Mouse (Mus musculus) erythroblast, adult 5-6 weeks (primary cell): ENCODE data around the gene A630023A22Rik. TPM values are rescaled to one million over a fixed set of nuclear protein-coding genes. Genes with fewer than 3 reads are reported as not detected.

Source experiments
- ATAC-seq: replicated peaks from 2 replicates; pipeline ENCODE4 v1.8.0; 2016; ENCODE audit warnings: moderate number of reproducible peaks, mild to moderate bottlenecking, moderate TSS enrichment, inconsistent platforms; ENCODE audit not compliant: poor library complexity, low FRiP score, severe bottlenecking
- total RNA-seq, 2 experiments: library from RNA; stranded (forward) in 1 of 2; stranded (reverse) in 1 of 2; fragments of 150-400 nt in 1 of 2; fragments of 200-764, 138-1000 nt in 1 of 2; gene quantifications; 2 replicates each; pipeline versions ENCODE4 v1.2.3 to v1.2.4; 2015 to 2017; ENCODE audit warnings: low replicate concordance in 2 of 2

A630023A22Rik gene
- total RNA-seq, 2 experiments from 2014 or later, result not detected

DNA sequence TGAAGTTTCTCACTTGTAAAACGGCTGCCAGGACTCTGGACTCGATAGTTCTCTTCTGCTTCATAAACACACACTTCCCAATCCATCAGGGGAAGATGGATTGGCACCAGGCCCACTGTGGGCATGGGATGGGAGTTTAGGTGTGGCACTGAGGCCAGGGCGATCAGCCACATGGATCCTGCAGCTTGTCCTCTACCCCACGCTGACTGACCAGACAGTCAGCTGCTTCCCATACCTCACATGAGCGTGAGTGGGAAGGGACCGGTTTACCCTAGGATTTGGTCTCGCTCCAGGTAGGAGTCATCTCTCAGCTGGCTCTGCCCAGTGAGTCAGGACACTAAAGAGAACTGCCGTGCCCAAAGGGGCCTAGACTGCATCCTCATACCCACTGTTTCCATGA lies 12.8 kb downstream of the A630023A22Rik start:
- no peak for ATAC-seq

DNA sequence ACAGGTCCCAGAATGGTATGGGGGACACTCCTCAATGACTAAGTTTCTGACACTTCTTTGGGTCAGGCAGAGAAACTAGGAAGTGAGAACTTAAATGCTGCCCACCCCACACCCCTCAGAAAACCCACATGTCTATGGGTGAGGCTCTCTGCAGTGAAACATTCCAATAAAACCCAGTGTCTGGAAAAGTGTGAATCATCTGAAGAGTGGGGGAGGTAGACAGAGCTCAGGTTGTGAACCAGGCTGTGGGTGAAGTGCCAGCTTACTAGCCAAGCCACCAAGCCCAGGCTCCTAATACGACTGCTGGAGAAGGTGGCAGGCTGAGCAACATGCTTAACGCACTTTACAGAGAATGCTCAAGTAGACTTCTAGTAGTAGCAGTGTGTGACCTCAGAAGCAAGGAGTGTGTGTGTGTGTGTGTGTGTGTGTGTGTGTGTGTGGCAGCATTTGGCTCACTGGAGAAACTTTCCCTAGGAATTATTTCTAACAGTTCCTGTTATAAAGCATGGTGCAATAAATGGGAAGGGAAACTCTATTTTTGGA lies 14.6 kb downstream of the A630023A22Rik start:
- no peak for ATAC-seq

DNA sequence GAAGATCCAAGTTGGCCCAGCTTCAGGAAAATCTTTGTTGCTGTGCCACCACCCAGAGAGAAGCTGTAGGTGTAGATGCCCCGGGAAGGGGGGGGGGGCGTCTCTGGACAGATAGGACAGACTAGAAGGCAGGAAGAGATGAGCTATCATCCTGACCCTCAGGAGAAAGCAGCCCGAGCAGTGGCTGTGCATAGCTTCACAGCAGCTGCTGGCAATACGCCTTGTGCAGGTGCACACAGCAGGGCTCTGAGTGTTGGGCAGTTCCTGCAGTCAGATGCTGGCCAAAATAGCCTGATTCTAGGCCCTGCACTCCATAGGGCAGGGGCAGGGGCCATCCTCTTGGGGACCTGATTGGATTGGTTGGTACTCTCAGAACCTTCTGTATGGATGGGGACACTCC lies 15.7 kb downstream of the A630023A22Rik start:
- ATAC-seq, result no peak

DNA sequence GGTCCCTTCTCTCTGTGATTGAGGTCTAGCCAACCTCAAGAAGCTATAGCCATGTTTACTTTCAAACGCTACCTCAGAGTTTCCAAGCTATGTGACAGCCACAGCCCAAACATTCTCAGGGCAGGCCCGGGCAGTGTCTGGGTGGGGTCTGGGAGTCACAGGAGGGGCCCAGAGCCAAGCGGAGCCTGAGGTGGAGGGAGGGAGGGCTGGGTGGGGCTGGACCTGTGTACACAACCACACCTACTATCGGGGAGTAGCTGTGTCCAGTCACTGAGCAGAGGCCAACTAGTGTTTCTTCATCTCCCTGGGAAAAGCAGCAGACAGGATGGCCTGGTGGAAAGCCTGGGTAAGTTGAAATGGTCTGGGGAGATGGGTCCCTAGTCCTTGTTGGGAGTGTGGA lies 16.8 kb downstream of the A630023A22Rik start, which contains the start of gene Anxa8:
TSS of gene Anxa8 (plus strand) at position 251 of the 400 bp plus-strand sequence.
- no peak for ATAC-seq

DNA sequence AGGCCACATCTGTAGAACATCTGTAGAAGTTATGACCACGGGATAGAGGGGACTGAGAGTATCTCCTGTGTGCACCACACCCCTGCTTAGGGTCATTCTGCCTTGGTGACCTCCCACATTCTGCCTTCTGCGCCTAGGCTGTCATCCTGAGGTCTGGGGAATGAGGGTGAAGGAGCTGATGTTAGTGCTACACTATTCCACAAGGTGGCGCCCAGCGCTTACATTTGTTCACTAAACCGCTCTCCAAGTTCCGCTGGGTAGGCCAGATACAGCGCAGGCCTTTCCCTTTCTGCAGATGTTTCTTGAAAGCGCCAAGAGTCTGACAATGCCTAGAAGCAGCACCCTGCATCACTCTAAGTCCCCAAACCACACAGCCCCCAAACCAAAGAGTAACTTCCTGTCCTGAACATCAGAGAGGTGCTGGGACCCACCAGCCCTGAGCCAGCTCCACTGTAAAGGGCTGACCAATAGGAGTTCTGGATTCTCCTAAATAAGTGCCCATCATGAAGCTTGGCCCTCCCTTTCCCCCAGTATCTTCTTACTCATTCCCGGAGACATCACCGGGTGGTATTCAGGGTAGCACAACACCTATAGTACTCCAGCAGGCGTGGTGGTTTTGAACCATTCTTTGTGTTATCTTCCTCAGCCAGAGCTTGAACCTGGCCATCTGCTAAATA lies 22.1 kb downstream of the A630023A22Rik start:
- no peak for ATAC-seq

DNA sequence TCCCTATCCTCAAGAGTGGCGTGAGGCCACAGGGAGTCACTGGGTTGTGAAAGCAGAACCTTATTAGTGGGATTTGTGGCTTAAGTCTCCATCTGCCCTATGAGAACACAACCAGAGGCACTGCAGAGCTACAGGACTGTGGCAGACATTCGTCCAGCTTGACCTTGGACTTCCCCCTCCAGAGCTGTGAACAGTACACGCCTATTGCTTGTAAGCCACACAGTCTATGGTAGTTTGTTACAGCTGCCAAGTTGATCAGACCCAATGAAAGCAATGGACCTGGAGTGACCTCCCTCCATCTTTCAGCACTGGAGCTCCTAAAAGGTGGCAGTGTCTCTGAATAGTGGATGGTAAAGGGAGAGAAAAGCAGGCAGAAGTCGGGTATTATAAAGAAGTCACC lies 24.3 kb downstream of the A630023A22Rik start:
- ATAC-seq, result no peak

DNA sequence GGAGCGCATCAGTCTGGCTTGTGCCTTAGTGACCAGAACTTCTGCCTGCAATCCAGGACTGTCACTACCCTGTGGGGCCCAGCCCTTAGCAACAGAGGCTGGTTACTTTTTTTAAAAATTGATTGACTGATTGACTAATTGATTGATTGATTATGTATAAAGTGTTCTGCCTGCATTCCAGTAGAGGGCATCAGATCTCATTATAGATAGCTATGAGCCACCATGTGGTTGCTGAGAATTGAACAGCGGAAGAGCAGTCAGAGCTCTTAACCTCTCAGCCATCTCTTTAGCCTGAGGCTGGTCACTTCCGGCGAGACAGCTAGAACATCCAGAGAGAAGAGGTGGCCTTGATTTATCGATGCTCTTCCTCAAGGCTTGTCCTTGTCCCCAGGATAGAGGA lies 25.3 kb downstream of the A630023A22Rik start:
- ATAC-seq, result no peak

DNA sequence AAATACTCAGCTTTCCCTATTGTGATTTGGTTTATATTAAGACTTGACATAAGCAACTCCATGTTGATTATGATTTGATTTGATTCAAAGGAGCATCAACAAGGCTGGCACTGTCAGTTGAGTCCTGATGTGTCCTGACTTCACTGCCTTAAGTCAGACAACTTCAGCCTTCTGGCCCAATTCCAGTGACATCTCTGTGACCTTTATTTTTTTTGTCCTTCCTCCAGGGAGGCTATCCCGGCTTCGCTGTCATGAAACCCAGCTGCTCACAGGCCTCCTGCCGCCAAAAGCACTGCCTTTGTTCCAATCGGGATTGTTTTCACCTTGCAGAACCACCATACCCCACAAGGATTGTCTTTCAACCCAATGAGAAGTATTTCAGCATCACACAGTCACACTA lies 27.2 kb downstream of the A630023A22Rik start:
- ATAC-seq, result no peak

DNA sequence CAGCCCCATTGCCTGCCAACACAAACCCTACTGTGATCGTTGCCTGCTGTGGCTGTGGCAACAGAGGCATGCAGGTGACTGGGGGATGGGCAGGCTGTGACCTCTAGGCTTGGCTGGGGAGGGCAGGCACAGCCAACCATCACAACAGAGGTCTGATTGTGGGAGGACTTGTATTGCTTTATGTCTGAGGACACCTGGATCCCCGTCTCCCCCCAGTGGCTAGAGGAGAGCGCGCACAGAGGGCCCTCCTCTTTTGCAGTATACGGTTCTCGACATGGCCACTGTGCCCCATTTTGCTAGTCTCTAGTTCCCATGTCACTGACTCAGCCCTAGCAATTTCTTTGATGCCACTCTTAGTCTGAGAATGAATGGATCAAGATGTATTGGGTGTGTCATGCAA lies 30.9 kb downstream of the A630023A22Rik start:
- no peak for ATAC-seq

DNA sequence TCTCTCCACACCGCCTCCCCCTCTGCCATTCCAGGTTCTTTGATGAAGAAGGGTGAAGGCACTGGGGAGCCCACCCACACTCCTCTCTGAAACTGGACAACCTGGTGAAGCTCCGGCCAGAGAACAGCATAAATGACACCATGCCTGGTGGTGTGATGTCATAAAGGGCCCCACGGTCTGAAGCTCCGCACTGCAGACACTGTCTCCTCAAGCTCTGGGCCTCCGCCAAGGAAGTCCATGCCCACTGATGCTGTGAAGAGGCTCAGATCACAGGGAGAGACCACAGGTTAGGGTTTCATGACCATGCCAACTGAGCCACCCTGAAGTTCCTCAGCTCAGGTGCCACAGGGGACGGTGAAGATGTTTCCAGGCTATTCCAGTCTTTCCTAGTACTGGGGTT lies 50.0 kb downstream of the A630023A22Rik start, which contains the start of gene Antxrl:
TSS of gene Antxrl (plus strand) at position 192 of the 400 bp plus-strand sequence.
- no peak for ATAC-seq

DNA sequence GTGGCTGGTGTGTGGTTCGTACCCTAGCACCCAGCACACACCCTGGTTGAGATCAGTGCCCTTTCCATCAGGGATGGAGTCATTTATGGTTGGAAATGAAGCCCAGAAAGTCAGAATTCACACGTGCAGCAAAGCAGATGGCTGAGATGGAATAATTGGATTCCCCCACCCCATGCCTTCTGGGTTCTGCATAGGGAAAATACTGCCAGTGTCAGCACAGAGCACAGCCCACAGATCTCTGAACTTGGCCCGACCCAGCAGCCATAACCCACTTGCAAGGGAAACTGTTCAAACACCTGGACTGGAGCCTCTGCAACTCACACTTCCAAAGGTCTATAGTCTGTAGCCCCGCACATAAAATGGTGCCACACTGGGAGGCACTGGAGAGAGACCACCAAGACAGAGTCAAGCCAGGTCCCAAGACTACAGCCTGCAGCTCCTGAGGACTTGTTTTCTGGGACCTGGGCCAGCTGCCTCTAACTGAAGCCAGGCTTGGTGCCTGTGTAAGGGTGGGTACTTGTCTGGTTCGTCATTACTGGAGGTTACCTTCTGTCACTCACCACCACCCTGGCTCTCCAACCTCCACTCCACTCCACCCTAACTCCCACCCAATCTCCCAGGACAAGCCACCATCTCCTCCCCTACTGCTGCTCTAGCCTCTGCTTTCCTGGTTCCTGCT lies 52.3 kb downstream of the A630023A22Rik start:
- ATAC-seq, result no peak

DNA sequence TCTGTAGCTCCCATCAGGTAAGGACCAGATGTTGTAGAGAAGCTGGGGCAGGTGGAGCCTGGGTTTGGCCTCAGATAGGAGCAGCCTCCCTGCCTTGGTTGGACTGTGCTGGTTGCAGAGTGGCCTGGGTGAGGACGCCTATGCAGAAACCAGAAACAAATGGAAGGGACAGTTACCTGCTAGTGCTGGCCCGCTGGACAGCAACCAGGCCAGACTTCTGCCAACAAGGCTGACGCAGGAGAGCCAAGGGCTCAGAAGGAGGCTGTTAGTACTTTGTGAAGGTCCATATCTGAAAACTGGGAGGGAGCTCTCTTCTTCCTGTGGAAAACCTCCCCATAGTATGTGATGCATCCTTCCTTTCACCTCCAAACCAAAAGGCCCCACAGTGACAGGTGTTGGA lies 59.2 kb downstream of the A630023A22Rik start:
- ATAC-seq, result no peak

DNA sequence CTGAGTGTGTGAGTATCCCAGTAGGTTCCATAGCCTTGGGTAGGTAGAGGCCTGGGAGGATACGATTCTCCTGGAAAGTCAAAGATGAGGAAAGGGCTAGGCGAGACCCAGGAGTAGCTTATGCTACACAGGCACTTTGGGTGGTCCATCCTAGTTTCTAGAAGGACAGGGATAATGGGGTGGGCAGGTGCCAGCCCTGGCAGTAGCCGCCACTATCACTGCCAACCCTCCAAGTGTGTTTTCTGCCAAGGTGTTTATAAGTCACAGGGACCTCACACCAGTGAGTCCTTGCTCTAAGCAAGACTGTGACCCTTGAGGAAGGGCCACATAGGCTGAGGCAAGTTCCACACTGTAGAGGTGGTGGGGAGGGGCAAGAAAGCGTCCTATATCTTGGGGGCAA lies 61.3 kb downstream of the A630023A22Rik start:
- ATAC-seq, result no peak

DNA sequence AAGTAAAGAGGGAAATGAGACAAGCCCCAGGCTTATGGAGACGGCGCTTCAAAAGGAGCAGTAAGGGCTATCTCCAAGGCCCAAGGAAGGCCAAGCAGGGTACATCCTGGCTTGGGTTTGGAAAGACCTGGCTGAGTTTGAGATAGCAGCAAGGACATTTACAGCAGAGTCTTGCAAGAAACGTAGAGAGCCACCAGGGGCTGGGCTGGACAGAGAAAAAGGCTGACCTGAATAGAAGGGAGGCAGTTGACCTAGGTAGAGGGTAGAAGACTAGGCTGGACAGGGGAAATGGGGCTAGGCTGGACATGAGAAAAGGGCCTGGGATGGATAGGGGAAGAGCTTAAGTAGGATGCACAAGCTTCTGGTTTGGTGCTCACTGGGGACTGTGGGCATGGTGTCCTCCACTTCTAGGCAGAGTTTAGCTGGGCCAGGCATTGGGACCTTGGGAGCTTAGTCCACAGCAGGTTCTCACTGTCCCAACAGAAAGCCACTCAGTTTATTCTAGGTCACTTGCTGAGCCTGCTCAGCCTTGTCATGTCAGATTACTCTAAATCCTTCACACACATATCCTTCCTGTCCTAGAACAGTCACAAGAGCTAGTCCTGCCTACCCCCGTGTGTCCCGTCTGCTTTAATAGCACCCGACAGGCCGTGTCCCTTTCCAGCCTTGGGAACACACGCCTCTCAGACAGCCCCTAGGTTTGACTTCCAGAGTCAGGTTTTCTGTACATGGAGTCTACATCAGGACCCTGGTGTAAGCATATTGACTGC lies 68.5 kb downstream of the A630023A22Rik start:
- ATAC-seq, result no peak

DNA sequence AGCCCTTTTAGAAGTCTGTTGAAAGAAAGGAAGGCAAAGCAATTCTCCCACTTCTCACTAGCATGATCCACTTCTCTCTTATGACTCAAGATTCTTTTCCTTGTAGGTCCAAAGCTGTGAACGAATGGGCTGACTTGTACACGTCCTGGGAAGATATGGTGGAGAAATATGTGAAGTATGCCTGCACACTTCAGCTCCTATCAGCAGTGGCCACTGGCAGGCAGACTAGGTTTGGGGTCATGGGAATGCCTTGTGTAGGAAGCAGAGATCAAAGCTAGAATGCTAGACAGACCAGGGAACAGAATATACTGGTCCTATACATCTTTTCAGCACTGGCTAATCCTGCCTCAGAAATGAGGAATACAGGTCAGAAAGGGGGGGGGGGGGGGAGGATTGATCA lies 75.8 kb downstream of the A630023A22Rik start:
- no peak for ATAC-seq

DNA sequence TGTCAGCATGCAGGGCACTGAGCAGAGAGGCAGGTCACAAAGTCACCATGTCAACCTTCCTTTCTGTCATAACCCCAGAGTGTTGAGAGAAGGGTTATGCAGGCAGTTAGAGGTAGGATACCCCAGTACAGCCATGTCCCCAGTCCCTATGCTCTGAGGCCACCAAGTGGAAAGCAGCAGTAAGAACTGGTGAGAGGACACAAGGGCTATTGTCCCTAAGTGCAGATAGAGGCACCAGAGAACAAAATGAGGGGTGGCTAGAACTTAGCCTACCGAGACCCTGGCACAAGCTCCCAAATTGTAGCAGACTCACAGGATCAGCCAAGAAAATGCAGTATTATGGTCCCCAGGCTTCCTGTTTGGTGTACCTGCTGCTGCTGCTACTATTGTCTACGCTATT lies 85.6 kb downstream of the A630023A22Rik start:
- no peak for ATAC-seq

DNA sequence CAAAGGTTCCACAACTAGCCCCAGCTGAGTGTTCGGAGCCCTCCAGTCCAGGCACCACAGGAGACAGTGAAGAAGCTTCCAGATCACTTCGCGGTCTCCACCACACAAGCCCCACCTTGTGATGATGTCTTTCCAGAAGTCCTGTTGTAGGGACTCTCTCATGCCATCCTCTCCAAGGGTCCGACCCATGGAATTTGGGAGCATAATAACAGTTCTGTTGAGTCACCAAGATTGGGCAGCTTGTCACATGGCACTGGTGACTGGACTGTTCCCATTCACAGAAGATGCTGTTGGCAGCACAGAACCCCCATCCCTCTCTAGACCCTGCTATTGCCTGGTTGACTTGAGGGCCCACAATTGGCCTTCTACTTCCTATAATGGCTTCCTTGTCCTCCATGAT lies 86.2 kb downstream of the A630023A22Rik start, which contains the start of gene Gm5460:
TSS of gene Gm5460 (plus strand) at position 378 of the 400 bp plus-strand sequence.
- no peak for ATAC-seq

DNA sequence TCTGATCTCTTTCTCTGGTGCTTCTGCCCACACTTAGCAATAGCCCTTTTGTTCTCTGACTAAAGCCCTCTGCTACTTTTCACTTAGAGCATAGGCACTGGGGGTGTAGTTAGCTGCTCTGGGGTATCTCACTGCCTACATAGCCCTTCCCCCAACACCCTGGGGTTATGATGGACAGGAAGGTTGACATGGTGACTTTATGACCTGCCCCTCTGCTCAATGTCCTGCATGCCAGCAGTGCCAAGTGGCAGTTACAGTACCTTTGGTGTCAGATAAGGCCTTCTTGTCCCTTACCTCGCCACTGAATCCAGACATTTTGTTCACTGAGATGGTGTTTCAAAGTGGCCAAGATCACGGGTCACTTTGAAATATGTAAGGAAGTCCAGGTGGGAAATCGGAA lies 87.5 kb downstream of the A630023A22Rik start, which contains the start of gene Gm30083:
TSS of gene Gm30083 (minus strand) at position 120 of the 400 bp plus-strand sequence.
- ATAC-seq, result no peak

DNA sequence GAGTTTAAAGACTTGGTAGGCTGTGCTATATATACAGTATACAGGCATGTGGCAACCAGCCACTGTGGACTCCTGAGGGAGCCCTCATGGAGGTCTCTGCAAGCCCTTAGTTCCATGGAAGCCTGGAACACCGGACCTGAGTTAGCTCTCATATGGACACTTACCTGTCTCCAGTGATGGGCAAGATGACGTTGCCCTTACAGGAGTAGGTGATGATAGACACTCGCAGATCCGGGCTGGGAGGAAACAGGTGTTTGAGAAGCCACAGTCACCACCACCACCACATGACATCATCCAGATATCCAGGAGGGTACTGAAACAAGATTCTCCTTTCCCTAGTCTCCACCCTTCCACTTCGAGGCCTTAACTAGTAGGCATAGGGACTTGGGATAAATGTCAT lies 100.2 kb downstream of the A630023A22Rik start:
- no peak for ATAC-seq

DNA sequence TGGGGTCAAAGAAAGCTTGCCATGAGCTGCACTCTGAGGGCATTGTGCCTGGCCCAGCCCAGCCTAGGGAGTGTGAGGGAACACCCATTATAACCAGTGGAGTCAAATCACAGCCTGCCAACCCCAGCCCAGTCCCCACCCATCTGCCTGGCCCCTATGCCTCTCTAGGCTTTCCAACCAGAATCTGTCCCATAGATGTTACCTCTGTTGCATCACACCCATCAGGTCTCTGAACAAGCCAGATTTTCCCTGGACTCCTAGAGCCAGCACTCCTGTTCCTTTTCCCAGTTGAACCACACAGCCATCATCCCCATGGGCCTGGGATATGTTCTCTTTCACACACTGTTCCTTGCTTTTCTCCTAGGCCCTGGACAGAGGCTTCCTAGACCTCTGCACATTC lies 101.1 kb downstream of the A630023A22Rik start:
- ATAC-seq, result no peak
